Mouse (Mus musculus): ENCODE results near the gene Ctsl.
A peak's percentile ranks its signal among the peaks of the same experiment; 100 is the strongest.

Gene Ctsl

DNA sequence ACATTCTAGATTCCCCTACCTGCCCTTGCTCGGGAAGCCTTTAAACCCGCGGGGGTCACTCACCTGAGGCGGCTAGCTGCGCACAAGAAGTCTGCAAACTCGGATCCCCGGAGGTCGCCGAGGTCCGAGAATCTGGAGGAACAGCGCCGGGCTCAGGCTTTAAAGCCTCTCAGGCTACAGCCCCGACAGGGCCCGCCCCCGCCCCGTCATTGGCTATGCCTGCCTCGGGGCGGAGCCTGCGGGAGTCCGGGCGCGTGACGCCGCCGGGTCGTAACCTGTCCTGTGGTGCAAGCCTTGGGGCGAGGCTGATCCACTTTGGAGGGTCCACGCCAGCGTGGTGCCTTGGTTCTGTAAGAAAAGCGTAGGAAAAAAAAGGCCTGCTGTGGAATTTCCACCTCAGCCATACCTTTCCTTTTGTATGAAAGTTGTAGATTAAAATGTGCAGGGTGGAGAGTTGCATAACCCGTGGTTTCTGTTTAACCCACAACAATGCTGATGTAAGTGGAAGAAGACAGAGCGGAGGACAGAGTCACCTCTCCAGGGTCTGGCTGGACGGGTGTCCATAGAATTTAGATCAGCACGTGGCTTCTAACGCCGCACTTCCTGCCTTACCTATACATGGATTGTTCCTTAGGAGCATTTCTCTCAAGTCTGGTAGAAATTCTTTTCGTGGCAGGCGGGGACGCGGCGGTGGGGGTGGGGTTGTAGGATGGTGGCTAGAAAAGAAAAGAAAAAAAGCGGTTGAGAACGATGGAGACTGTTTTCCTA is at the start of gene Ctsl:
Gene Ctsl (minus strand): TSS at position 718 of the 768 bp plus-strand sequence.
- DNase-seq (ENCODE audit: low spot score), result peak; percentile 90

DNA sequence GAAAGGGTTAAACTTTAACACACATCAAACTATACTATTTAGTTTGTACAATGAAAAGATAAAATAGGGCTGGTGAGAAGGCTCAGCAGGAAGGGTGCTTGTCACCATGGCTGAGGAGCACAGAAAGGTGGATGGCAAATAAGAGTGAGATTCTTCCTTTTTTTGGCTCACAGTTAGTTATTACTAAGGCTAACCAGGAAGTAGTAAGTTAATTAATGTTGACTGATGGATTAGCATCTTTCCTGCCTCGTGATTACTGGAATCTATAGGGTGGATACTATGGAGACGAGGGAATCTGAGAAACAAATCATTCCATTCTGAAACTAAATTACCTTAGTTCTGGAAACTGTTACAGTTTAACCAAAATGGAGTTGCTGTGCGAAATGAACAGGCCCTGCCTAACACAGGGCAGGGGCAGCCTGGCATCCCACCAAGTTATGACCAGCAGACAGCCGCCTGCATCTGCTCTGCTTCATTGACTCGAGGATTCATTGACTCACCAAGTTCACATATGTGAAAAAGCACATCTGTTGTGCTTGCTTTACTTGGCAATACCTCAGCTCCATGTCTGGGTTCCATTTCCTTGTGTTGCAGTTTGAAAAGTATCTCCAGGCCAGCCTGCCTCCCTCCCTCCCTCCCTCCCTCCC is 46.4 kb upstream of the Ctsl start:
- DNase-seq (ENCODE audit: low spot score), result no peak

DNA sequence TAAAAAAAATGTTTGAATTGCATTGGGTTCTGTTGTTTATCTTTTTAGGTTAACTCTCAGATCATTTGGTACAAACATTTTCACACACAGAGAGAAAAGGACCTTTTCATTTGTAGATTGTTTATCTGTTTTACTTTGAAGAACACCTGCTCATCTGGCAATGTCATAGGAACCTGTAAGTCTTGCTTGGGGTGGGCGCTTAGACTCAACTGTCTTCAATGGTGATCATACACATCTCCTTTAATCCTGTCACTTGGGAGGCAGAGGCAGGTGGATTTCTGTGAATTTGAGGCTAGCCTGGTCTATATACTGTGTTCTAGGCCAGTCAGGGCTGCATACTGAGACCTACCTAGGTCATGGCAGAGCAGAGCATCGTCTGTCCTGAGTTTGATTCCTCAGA is 45.0 kb upstream of the Ctsl start:
- no peak for DNase-seq (ENCODE audit: low spot score)

DNA sequence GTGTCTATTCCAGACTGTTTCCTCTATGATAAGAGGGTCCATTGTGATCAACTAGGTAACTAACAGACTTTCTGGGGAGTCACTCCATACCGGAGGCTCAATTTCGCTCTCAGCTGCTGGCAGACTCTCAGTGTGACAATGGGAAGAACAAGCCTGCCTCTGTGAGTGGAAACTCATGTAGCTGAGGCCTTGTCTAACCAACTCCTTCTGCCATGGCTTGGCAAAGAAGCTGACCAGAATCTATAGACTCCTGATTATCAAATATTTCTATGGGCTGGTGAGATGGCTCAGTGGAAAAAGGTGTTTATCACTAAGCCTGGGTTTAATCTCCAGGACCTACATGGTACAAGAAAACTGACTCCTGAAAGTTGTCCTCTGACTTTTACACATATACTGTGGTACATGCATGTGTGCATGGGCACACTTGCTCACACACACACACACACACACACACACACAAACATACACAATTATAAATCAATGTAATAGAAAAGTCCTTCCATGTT is 42.1 kb upstream of the Ctsl start:
- no peak for DNase-seq (ENCODE audit: low spot score)

DNA sequence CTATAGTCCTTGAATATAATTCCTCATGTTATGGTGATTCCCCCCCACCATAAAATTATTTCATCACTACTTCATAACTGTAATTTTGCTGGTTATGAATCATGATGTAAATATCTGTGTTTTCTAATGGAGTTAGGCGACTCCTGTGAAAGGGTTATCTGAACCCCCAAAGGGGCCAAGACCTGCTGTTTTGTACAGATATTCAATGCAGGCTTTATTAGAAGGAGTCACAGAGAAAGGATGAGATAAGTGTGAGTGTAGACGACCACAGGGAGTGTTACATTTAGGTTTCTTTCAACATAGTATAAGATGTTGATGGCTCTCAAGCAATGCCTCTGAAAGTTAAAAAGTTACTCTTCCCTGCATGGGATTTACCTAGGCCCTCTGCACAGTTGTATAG is 40.6 kb upstream of the Ctsl start:
- no peak for DNase-seq (ENCODE audit: low spot score)

DNA sequence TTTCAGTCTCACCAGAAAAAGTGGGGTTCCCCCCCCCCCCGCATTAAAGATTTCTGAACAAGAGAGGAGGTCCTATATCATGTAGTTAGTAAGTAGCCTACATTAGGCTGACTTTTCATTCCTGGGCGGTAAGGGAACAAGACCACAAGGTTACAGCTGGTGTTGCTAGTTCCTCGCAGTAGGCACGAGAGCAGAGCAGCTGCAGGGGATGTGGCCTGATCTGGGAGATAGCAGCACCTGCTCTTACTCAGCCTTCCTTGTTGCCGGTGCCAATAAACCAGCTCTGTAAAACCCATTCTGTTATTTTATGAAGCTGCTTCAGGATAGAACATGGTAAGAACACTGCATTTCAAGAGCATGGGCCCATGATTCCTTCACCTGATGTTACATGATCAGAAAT is 39.9 kb upstream of the Ctsl start:
- DNase-seq (ENCODE audit: low spot score), result no peak

DNA sequence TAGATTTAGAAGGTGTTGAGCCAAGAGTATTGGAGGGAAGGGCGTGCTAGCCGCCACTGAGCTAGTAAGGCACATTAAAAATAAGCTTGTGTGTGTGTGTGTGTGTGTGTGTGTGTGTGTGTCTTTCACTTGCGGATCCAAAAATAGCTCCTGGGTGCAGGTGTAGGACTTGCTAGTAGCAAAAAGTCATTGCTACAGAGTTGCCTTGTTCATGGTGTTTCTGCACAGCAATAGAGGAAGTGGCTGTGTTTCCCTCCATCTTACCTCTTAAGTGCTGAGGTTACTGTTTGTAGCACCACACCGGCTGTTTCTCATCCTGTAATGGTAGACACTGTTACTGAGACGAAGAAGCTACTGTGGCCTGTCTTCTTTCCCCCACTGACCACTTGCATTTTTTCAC is 37.3 kb upstream of the Ctsl start:
- no peak for DNase-seq (ENCODE audit: low spot score)

DNA sequence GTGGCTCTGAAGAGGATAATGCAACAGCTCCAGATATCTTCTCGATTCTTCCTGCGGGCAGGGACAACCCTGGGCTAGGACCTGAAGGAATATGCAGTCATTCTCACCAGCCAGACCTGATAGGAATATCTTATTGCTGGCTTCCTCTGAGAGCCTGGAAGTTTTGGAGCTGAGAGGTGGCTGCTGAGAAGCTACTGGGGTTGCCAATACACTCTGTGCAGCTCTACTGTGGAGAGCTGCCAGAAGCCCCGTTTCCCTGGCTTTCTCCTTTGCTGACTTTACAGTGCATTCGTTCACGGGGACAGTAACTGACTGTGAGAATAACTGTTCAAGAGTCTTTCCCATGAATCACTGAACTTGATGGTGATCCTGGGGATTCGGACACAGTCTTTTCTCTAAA is 34.9 kb upstream of the Ctsl start:
- no peak for DNase-seq (ENCODE audit: low spot score)

DNA sequence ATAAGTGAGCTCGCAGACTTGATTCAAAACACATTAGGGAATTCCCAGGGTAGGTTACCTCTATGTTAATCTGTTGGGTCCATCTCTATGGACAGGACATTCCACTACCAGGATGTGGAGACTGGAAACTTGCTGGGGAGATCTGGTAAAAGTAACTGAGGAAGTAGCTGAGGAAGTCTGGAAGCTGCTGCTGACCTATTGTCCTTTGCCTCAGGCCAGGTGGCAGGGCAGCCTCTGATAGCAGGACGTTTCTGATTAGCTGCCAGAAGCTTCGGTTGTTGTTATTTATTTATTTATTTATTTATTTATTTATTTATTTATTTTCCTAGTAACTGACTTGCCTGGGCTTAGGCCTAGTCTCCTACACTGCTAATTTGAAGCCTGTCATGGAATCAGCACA is 32.8 kb upstream of the Ctsl start:
- no peak for DNase-seq (ENCODE audit: low spot score)

DNA sequence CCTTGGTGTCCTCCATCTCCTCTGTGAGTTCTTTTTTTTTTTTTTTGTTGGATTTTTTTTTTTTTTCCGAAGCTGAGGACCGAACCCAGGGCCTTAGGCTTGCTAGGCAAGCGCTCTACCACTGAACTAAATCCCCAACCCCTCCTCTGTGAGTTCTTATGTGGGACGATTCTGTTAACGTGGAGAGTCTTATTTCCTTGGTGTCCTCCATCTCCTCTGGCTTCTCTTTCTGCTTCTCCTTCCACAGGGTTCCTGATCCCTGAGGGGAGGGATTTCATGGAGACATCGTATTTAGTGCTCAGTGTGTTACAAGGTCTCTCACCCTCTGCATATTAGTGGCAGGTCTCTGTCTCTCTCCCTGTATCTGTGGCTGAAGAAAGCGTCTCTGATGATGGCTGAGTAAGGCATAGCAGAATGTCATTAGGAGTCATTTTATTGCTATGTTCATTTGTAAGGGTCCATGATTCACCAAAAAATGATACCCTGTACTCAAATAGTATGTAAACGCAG is 32.3 kb upstream of the Ctsl start:
- DNase-seq (ENCODE audit: low spot score), result no peak

DNA sequence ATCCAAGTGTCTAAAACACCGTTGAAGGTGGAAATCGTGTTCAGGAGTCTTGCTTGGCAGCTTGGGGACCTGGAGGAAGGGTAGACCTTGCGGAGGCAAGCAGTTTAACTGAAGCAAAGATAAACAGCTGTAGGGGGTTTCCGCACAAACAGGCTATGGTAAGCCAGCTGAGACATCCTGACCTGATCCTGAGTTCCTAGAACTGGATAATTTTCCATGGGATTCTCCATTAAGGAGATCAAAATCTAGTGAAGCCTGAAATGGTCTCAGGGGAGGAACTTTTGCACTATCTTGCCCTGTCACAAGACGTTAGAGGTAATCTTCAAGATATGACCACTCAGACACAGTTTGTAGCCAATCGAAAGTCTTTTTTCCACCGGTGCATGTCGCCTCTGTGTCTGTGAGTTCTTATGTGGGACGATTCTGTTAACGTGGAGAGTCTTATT is 31.8 kb upstream of the Ctsl start:
- DNase-seq (ENCODE audit: low spot score), result no peak

DNA sequence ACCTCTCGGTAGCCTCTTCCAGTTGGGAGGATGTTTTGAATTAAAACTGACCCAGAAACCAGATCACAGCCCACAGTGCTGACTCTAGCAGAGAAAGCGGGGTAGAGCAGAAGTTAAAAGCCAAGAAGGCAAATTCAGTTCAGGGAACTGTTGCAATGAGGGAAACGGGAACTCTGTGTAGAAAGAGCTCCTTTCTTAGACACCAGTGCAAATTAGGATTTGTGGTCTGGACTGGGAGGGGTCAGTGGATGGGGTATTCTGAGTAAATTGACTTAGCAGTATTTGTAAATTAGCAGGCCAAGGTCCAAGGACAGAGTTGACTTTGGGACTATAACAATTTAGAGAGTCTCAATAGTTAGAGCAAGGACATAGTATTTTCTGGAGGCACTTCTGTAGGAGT is 31.3 kb upstream of the Ctsl start:
- DNase-seq (ENCODE audit: low spot score), result no peak

DNA sequence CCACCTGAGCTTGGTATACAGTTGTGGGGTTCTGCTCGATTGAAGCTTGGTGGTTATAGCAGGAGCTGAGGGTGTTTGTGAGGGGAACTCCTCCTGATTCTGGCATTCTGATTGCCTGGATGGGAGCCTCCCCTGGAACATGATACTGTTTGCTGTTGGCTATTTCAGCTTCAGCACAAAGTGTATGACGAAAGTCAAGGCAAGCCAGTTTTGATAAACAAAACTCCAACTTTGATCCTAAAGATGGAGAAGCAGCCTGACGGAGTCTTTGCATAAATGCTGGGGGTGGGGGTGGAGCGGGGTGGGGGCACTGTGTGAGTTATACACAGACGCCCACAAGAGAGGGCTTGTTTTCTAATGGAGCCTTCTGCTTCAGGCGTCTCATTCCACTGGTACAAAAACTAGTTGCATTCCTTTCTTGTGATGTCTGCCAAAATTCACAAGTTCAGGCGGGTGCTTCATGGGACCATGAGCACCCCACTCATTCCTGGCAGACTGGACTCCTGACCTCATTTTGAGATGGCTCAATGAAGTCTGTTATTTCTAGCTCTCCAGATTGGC is 30.2 kb upstream of the Ctsl start:
- DNase-seq (ENCODE audit: low spot score), result no peak

DNA sequence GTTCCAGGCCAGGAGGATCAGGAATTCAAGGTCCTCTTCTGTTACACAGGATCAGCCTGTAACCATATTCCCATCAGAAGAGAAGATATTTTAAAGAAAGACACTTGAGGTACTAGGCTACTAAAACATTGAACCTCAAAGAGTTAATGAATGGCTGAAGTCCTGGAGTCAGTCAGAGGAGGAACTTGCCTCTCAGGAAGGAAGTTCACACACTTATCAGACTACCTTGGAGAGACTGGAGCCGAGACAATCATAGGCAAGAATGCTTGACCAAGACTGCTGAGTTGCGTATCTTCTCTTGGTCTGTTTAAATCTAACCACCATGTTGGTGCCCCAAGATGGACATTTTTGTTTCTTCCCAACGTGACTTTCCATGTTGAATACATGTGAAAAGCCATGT is 29.2 kb upstream of the Ctsl start:
- no peak for DNase-seq (ENCODE audit: low spot score)

DNA sequence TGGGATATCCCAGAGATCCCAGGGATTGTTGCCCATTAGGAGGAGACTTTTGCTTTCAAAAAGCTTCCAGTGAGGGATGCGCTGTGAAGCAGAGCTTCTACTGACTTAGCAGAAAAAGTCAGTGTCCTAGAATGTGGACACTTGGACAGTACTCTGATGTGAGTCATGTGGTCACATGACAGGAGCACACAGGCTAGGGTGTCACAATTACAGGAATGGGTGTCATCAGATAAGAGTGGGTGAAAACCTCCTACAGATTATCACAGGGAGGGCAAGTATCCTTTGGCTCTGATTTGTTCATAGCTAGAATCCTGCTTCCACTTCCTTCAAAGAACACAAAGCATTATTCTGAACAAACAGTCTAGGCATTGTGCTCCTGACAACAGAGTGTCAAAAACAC is 27.4 kb upstream of the Ctsl start:
- DNase-seq (ENCODE audit: low spot score), result no peak

DNA sequence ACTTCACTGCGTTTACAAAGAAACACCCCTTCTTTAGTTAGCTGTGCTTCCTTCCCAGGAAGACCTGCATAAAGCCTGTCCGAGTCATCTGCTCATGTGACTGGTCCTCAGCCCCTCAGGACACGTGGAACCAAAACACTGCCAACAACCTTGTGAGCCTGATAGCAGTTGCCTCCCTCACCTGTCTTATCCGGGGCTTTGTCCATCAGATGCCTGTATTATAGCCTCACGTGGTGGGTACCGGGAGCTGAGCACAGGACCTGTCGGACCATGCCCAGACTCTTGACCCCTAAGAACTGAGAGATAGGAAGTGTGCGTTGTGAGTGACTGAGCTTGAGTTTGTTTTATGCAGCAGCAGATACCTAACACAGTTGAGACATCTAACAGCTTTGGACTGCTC is 26.3 kb upstream of the Ctsl start:
- no peak for DNase-seq (ENCODE audit: low spot score)

DNA sequence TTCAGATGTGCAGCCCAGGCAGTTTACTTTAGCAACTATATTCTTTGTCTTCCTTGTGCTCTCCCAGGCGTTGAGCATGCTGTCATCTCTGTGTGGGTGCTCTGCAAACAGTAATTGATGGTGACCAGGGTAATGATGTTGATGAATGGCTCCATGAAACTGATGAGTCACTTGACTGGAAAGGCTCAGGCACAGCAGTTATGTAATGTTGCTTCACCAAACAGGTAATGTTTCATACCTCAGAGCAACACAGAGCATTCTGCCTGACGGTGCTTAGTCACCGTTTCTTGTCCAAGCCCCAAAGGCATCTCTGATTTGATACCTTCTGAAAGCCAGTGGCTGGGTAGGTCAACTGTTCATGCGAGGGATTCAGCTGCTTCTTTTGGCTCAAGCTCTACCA is 17.7 kb upstream of the Ctsl start:
- DNase-seq (ENCODE audit: low spot score), result no peak

DNA sequence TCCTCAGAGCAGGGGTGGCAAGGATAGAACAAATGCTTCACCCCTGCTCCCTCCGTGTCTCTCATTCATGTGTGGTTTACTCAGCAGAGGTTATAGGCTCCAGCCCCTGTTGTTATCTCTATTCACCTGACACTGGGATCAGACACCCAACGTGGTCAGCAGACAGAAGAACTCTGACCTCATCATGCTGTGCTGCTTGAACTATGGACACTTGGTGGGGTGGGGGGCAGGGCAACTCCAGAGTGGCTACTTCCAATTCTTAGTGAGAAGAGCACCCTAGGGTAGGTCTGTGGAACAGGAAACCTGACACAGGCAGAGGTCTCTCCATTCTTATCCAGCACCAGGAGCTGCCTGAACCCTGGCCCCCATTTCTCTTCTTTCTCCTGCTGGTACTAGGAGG is 15.4 kb upstream of the Ctsl start:
- DNase-seq (ENCODE audit: low spot score), result no peak

DNA sequence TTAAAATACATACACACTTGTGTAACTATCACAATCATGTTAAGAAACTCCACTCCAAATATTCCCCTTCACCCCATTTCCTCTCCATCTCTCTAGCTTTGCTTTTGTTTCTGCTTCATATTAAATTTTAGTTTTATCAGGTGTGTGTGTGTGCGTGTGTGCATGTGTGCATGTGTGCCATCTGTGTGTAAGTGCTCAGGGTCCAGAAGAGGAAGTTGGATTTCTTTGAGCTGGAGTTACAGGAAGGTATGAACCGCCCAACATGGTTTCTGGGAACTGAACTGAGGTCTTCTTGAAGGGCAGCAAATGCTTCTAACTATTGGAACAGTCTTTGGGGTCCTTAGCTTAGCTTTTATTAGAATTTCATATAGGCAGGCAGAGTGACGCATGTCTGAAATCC is 14.2 kb upstream of the Ctsl start:
- no peak for DNase-seq (ENCODE audit: low spot score)

DNA sequence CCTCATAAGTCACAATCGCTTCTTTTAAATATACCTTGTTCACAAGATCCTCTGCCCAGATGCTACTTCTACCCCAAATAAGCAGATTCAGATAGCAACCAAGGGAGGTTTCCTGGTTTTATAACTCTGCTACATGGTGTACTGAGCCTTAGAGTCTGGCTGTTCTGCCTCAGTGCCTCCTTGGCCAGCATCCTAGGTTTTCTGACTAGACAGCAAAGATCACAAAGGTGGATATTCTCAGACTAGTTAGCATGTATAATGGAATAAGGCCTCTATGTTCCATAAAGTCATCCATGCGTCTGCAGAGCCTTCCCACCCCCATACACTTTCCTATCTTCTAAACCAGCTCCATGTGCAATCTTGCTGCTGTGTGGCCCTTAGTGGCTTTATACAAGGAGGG is 9.6 kb upstream of the Ctsl start:
- no peak for DNase-seq (ENCODE audit: low spot score)

DNA sequence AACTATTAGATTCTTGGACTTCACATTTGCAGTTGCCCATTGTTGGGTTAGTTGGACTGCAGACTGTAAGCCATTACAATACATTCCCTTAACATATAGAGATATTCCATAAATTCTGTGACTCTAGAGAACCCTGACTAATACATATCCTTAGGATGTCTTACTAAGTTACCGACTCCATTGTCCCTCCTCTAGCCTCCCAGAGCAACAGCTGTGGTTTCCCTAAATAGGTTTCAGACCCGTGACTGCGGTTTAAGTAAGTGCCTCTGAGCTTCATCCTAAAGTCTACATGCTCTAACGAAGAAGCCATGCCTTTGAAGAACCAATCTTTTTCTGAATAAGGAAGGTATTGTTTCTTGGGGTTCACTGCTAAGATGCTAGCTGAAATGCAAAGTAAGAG is 7.9 kb upstream of the Ctsl start:
- DNase-seq (ENCODE audit: low spot score), result no peak

DNA sequence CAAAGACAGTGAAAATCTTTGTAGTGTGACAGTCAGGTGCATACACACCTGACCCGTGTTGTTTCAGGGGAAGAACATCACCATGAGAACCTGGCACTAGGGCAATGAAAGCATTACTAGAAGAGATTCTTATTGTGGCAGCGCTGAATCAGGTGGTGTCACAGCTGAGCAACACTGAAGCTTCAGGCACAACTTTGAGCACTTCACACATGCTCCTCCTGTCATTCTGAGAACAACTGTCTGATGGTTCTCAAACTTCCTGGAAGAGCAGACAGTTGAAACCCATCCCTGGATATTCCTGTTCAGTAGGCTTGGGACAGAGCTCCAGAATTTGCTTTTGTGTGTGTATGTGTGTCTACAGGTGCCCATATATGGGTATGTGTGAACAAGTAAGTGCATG is 5.8 kb upstream of the Ctsl start:
- DNase-seq (ENCODE audit: low spot score), result no peak

DNA sequence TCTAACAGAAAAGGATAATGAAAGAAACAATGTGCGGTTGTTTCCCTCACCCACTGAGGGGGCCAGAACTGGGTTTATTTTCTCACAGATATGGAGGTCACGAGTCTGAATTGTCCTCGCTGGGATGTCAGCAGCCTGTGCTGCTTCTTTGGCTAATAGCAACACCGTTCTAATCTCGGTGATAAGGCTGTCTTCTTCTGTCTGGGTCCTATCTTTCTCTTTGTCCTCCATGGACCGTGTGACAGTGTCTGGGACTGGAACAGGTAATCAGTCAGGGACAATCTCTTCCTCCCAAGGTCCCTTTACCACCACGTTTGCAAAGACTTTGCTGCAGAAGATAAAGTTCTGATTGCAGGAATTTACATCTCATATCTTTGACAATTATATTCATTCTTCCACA is 4.5 kb upstream of the Ctsl start:
- DNase-seq (ENCODE audit: low spot score), result no peak

Measured in ovary, postnatal 10 days (tissue).